Mouse (Mus musculus): Measurements from ENCODE around the gene Anks3. TPM values are rescaled to one million over a fixed set of nuclear protein-coding genes. Genes with fewer than 3 reads are reported as not detected.
A peak's percentile ranks its signal among the peaks of the same experiment; 100 is the strongest.

The Anks3 gene
- polyA plus RNA-seq, 1 experiment from 2014 or later, result 21.6 TPM

DNA sequence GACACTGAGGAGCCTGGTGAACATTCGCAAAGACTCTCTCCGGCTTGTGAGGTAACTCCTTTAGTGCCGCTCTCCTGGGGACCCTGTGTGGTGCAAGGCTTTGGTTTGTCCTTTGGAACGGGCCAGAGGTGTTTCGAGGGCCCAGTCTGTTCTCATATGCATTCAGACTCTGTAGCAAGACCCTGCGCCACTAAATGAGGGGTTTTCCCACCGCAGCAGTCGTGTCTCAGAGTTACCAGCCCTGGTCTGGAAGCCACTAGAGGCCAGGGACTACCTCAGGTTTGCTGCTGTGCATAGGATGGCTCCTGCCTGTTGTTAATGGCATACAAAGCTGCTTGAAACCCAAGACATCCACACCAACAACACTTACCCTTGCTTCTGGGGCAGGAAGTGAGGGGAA is 53.2 kb downstream of the Anks3 start:
- H3K27me3 ChIP-seq (ENCODE audit: control insufficient read depth, insufficient read depth, low read length), result no peaks in the 10 kb centered on the region
- no peak for TF ChIP-seq CTCF (IDR thresholded peaks at IDR 0.05; ENCODE audit: low read depth)
- TF ChIP-seq EP300 (optimal IDR thresholded peaks at IDR 0.05), result no peak
- H3K4me1 ChIP-seq (replicated peaks; ENCODE audit: control insufficient read depth, insufficient read depth), result 0 out of 2 replicates have a peak, but pooled peaks cover 2% of the 10 kb centered on the region
- no peaks in the 10 kb centered on the region for H3K9me3 ChIP-seq (ENCODE audit: control insufficient read depth, low read length)
- no peak overlapping the region for H3K27ac ChIP-seq (replicated peaks)
- DNase-seq (ENCODE audit: low spot score) (no peak), ATAC-seq (ENCODE audit: low FRiP score, low TSS enrichment) (no peak)
- H3K4me2 ChIP-seq (replicated peaks; ENCODE audit: low read depth), result no peak overlapping the region
- no peak overlapping the region for H3K9ac ChIP-seq (ENCODE audit: low read length)
- peaks cover 16% of the 10 kb centered on the region for H3K36me3 ChIP-seq (ENCODE audit: control insufficient read depth, insufficient read depth, low read length)
- H3K4me3 ChIP-seq (ENCODE audit: low read depth, low read length), result no peak overlapping the region
- WGBS, result 97% methylated on average over 8 of the region's 8 CpGs

DNA sequence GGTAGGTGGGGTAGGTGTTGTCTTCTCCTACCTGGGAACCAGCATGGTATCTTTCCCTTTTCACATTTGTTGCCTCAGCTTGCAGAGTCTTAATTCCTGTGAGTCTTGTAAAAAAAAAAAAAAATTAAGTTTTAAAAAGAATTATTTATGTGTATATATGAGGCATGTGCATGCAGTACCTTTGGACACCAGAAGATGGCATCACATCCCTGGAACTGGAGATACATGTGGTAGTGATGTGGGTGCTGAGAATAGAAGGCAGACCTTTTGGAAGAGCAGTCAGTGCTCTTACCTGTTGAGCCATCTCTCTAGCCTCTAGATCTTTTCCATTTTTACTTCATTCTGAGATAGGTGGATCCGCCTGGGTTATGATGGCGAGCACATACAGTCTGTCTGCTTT is 54.3 kb downstream of the Anks3 start:
- DNase-seq (ENCODE audit: low spot score) (no peak), ATAC-seq (ENCODE audit: low FRiP score, low TSS enrichment) (no peak)
- Histone ChIP-seq H3K9me3 (ENCODE audit: control insufficient read depth, low read length) (no peaks in the 10 kb centered on the region), H3K36me3 (ENCODE audit: control insufficient read depth, insufficient read depth, low read length) (peaks cover 15% of the 10 kb centered on the region), H3K4me1 (replicated peaks; ENCODE audit: control insufficient read depth, insufficient read depth) (0 out of 2 replicates have a peak, but pooled peaks cover 2% of the 10 kb centered on the region), H3K4me3 (ENCODE audit: low read depth, low read length) (no peak overlapping the region), H3K9ac (ENCODE audit: low read length) (no peak overlapping the region), H3K27ac (replicated peaks) (no peak overlapping the region), H3K4me2 (replicated peaks; ENCODE audit: low read depth) (no peak overlapping the region), H3K27me3 (ENCODE audit: control insufficient read depth, insufficient read depth, low read length) (no peaks in the 10 kb centered on the region)
- TF ChIP-seq CTCF (IDR thresholded peaks at IDR 0.05; ENCODE audit: low read depth) (peak; percentile 64), EP300 (optimal IDR thresholded peaks at IDR 0.05) (no peak)
- 100% methylated on average over 2 of the region's 2 CpGs for WGBS

DNA sequence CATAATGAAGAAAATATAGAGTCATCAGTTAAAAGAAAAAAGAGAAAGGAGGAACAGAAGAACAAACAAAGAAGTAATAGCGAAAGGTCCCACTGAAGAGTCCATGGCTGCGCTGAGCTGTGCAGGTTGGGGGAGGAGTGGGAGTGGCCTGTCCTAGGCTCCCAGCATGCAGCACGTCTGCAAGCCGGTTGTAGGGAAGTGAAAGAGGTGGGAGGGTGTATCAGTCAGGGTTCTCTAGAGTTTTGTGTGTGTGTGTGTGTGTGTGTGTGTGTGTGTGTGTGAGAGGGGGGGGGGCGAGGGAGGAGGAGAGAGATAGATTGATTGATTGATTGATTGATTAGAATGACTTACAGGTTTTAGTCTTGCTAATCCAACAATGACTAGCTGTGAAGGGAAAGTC is 56.0 kb downstream of the Anks3 start:
- 58% methylated on average over 5 of the region's 5 CpGs for WGBS
- DNase-seq (ENCODE audit: low spot score) (peak; percentile 34), ATAC-seq (ENCODE audit: low FRiP score, low TSS enrichment) (peak; percentile 57; the same call in 1 of the 2 replicates)
- Histone ChIP-seq H3K27me3 (ENCODE audit: control insufficient read depth, insufficient read depth, low read length) (no peaks in the 10 kb centered on the region), H3K4me2 (replicated peaks; ENCODE audit: low read depth) (no peak overlapping the region), H3K36me3 (ENCODE audit: control insufficient read depth, insufficient read depth, low read length) (peaks cover 15% of the 10 kb centered on the region), H3K4me1 (replicated peaks; ENCODE audit: control insufficient read depth, insufficient read depth) (no peaks in the 10 kb centered on the region), H3K4me3 (ENCODE audit: low read depth, low read length) (no peak overlapping the region), H3K9ac (ENCODE audit: low read length) (no peak overlapping the region), H3K27ac (replicated peaks) (no peak overlapping the region), H3K9me3 (ENCODE audit: control insufficient read depth, low read length) (no peaks in the 10 kb centered on the region)
- TF ChIP-seq EP300 (optimal IDR thresholded peaks at IDR 0.05) (no peak), CTCF (IDR thresholded peaks at IDR 0.05; ENCODE audit: low read depth) (no peak)

DNA sequence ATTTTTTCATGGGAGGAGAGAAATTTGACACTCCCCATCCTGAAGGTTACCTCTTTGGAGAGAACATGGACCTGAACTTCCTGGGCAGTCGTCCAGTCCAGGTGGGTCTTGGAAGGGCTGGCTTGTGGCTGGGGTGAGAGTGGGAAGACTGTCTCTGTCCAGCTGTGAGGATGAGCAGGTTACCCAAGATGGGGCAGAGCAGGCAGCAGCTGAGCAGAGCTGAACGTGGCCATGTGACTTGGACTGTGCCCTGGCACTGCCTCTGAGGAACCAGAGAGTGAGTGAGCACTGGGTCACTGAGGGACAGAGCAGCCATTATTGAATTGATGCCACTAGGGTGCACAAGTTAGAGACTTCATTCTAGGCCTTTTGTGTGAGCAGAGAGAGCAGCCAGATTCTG is 56.6 kb downstream of the Anks3 start:
- Histone ChIP-seq H3K9ac (ENCODE audit: low read length) (no peak overlapping the region), H3K9me3 (ENCODE audit: control insufficient read depth, low read length) (no peaks in the 10 kb centered on the region), H3K4me2 (replicated peaks; ENCODE audit: low read depth) (no peak overlapping the region), H3K4me3 (ENCODE audit: low read depth, low read length) (no peak overlapping the region), H3K4me1 (replicated peaks; ENCODE audit: control insufficient read depth, insufficient read depth) (no peaks in the 10 kb centered on the region), H3K27me3 (ENCODE audit: control insufficient read depth, insufficient read depth, low read length) (no peaks in the 10 kb centered on the region), H3K27ac (replicated peaks) (no peak overlapping the region), H3K36me3 (ENCODE audit: control insufficient read depth, insufficient read depth, low read length) (peaks cover 15% of the 10 kb centered on the region)
- no peak for TF ChIP-seq CTCF (IDR thresholded peaks at IDR 0.05; ENCODE audit: low read depth)
- no peak for TF ChIP-seq EP300 (optimal IDR thresholded peaks at IDR 0.05)
- ATAC-seq (ENCODE audit: low FRiP score, low TSS enrichment), result no peak
- DNase-seq (ENCODE audit: low spot score), result no peak
- 60% methylated on average over 2 of the region's 2 CpGs for WGBS

DNA sequence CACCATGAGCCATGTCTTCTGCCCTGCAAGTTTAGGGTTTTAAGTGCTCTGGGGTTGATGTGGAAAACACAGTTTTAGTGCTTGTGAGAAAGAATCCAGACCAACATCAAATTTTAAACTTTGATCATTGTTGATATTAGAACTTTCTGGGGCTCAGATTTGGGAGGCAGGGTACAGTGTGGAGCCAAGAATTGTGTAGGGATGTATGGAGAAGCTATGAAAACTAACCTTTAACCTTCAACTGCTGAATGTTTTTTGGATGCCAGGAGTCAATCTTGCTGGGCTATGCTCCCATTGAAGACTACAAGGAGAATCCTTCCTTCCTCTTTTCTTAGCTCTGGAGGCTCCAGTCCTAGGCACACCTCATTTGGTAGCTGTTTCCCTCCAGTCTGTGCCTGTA is 57.4 kb downstream of the Anks3 start:
- Histone ChIP-seq H3K9me3 (ENCODE audit: control insufficient read depth, low read length) (no peaks in the 10 kb centered on the region), H3K4me2 (replicated peaks; ENCODE audit: low read depth) (no peak overlapping the region), H3K27ac (replicated peaks) (no peak overlapping the region), H3K27me3 (ENCODE audit: control insufficient read depth, insufficient read depth, low read length) (no peaks in the 10 kb centered on the region), H3K9ac (ENCODE audit: low read length) (no peak overlapping the region), H3K36me3 (ENCODE audit: control insufficient read depth, insufficient read depth, low read length) (peaks cover 10% of the 10 kb centered on the region), H3K4me1 (replicated peaks; ENCODE audit: control insufficient read depth, insufficient read depth) (no peaks in the 10 kb centered on the region), H3K4me3 (ENCODE audit: low read depth, low read length) (no peak overlapping the region)
- TF ChIP-seq CTCF (IDR thresholded peaks at IDR 0.05; ENCODE audit: low read depth) (no peak), EP300 (optimal IDR thresholded peaks at IDR 0.05) (no peak)
- no peak for ATAC-seq (ENCODE audit: low FRiP score, low TSS enrichment)
- DNase-seq (ENCODE audit: low spot score), result no peak

DNA sequence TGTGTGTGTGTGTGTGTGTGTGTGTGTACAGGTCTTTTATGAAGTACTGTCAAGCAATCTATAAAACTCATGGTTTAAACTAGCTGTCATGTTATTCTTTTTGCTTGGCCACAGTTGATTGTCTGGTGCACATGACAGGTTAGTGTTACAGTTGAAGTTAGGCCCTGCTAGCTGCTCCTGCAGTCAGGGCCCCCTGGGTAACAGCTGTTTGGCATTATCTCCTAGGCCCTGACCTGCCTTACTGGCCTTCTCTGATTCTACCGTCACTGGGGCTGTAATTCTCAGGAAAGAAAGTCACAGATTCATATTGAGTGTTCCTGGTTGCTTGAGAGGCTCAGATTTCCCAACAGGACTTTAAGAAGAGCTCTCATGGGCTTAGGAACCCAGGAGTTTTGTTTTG is 58.4 kb downstream of the Anks3 start:
- no peak for ATAC-seq (ENCODE audit: low FRiP score, low TSS enrichment)
- Histone ChIP-seq H3K36me3 (ENCODE audit: control insufficient read depth, insufficient read depth, low read length) (0 out of 2 replicates have a peak, but pooled peaks cover 5% of the 10 kb centered on the region), H3K9me3 (ENCODE audit: control insufficient read depth, low read length) (no peaks in the 10 kb centered on the region), H3K4me1 (replicated peaks; ENCODE audit: control insufficient read depth, insufficient read depth) (no peaks in the 10 kb centered on the region), H3K4me2 (replicated peaks; ENCODE audit: low read depth) (no peak overlapping the region), H3K4me3 (ENCODE audit: low read depth, low read length) (no peak overlapping the region), H3K9ac (ENCODE audit: low read length) (no peak overlapping the region), H3K27ac (replicated peaks) (no peak overlapping the region), H3K27me3 (ENCODE audit: control insufficient read depth, insufficient read depth, low read length) (no peaks in the 10 kb centered on the region)
- 26% methylated on average over 1 of the region's 1 CpGs for WGBS
- no peak for DNase-seq (ENCODE audit: low spot score)
- TF ChIP-seq CTCF (IDR thresholded peaks at IDR 0.05; ENCODE audit: low read depth) (no peak), EP300 (optimal IDR thresholded peaks at IDR 0.05) (no peak)

Data from stomach, postnatal 0 days (tissue).